Mouse (Mus musculus) kidney, adult 2 months (tissue): ENCODE data around the gene Gm20715.
A peak's percentile ranks its signal among the peaks of the same experiment; 100 is the strongest.

ENCODE experiments used
- CTCF ChIP-seq: fragments of 200-500 bp; conservative IDR thresholded peaks from 2 replicates; pipeline ENCODE4 v1.5.1; 2011; ENCODE audit warnings: low read depth, mild to moderate bottlenecking, control low read depth, low read length, moderate library complexity, mixed read lengths; ENCODE audit not compliant: insufficient read depth, insufficient read length
- POLR2A ChIP-seq: fragments of 200-500 bp; IDR thresholded peaks from one replicate; pipeline ENCODE4 v1.6.1; 2011; ENCODE audit warnings: low read depth, low read length, control low read depth

DNA sequence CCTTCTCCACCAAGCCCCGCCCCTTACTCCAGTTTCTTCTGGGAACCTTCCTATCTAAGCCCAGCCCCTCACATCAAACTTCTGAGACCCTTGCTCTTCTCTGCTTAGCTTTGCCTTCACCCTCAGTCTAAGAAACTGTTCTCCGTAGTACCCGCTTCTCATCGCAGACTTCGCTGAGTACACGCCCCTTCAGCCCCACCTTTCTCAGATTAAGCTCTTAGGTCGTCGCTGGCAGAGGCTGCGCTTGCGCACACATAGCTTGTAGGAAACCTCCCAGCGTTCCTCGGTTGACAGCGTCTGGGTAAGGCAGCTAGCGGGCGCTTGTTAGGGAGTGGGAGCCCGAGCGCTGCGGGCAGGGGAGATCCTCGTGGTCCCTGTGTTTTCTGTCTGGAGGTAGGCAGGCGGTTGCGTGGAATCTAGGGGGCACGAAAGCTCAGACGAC is 47.0 kb upstream of the Gm20715 start, which contains the start of gene Zfp78:
- peak; percentile 15 for TF ChIP-seq POLR2A
- TF ChIP-seq CTCF, result no peak
